Mouse (Mus musculus) cerebellum, adult 2 months (tissue): Measurements from ENCODE around the gene Dnaaf1.

Experiments
- CTCF ChIP-seq: fragments of 200-500 bp; IDR thresholded peaks from 2 replicates; pipeline ENCODE4 v1.5.1; 2011; ENCODE audit warnings: low read depth, mild to moderate bottlenecking, control low read depth, low read length, moderate library complexity, borderline replicate concordance; ENCODE audit not compliant: insufficient read depth
- POLR2A ChIP-seq: fragments of 200-500 bp; IDR thresholded peaks from 2 replicates; pipeline ENCODE4 v1.6.1; 2011; ENCODE audit warnings: low read length, control low read depth, borderline replicate concordance; ENCODE audit not compliant: insufficient read depth

- TF ChIP-seq POLR2A (no peak), CTCF (no peak)
These were observed 45.2 kb downstream of the Dnaaf1 start for GRCm38 (mm10) chr8:119620116-119620840.
